Mouse (Mus musculus) thymus, adult 2 months (tissue): Measurements from ENCODE around the gene Itga1. TPM values are rescaled to one million over a fixed set of nuclear protein-coding genes. Genes with fewer than 3 reads are reported as not detected.

Source experiments
- DNase-seq: peaks from one replicate; pipeline ENCODE4 v3.0.0; 2021
- H3K27ac ChIP-seq: fragments of 200-500 bp; 2 replicates; pipeline ENCODE4 v1.5.1; 2012; ENCODE audit warnings: low read length, control low read depth; ENCODE audit not compliant: control insufficient read depth, insufficient read depth
- H3K27me3 ChIP-seq: fragments of 200-500 bp; 2 replicates; pipeline ENCODE4 v1.6.1; 2012; ENCODE audit warnings: mild to moderate bottlenecking, low read length, moderate library complexity, mixed read lengths; ENCODE audit not compliant: control insufficient read depth, insufficient read depth
- H3K36me3 ChIP-seq: fragments of 200-500 bp; 2 replicates; pipeline ENCODE4 v1.6.1; 2012; ENCODE audit warnings: mild to moderate bottlenecking, low read length, moderate library complexity; ENCODE audit not compliant: control insufficient read depth, insufficient read depth
- H3K4me1 ChIP-seq: fragments of 200-500 bp; replicated peaks from 2 replicates; pipeline ENCODE4 v1.6.1; 2012; ENCODE audit warnings: low read length; ENCODE audit not compliant: control insufficient read depth, insufficient read depth
- H3K4me3 ChIP-seq: fragments of 200-500 bp; 2 replicates; pipeline ENCODE4 v1.5.1; 2012; ENCODE audit warnings: mild to moderate bottlenecking, low read length, control low read depth, moderate library complexity; ENCODE audit not compliant: control insufficient read depth, insufficient read depth
- CTCF ChIP-seq: fragments of 200-500 bp; IDR thresholded peaks from 2 replicates; pipeline ENCODE4 v1.5.1; 2012; ENCODE audit warnings: mild to moderate bottlenecking, control low read depth, low read length, moderate library complexity, borderline replicate concordance; ENCODE audit not compliant: control insufficient read depth, poor library complexity, insufficient read depth; ENCODE audit errors: extremely low read depth
- POLR2A ChIP-seq: fragments of 200-500 bp; IDR thresholded peaks from 2 replicates; pipeline ENCODE4 v1.6.1; 2012; ENCODE audit warnings: mild to moderate bottlenecking, low read length, control low read depth, moderate library complexity; ENCODE audit not compliant: control insufficient read depth, poor library complexity, insufficient read depth; ENCODE audit errors: extremely low read depth
- WGBS: fragments of 180-500 bp; shearing (Covaris S2); methylation state at CpG from one replicate; pipeline ENCODE4 v1.1.7; 2018; 5-methylcytosine and 5-hydroxymethylcytosine counted together
- polyA plus RNA-seq: library from polyadenylated mRNA; depleted of rRNA; stranded (reverse); fragments of >200 nt; gene quantifications from 2 replicates; pipeline ENCODE4 v1.2.3, GENCODE M21; 2012

The Itga1 gene
- polyA plus RNA-seq, 1 experiment = 2.0 TPM

GRCm38 (mm10) chr13:115021411-115021810 is 80.4 kb downstream of the Itga1 start:
- Histone ChIP-seq H3K36me3 (no peaks in the 10 kb centered on the region), H3K27me3 (no peaks in the 10 kb centered on the region), H3K4me1 (no peaks in the 10 kb centered on the region), H3K27ac (no peak overlapping the region), H3K4me3 (no peak overlapping the region)
- no peak for DNase-seq
- 67% methylated on average over 10 of the region's 10 CpGs for WGBS
- TF ChIP-seq POLR2A (no peak), CTCF (no peak)

DNA sequence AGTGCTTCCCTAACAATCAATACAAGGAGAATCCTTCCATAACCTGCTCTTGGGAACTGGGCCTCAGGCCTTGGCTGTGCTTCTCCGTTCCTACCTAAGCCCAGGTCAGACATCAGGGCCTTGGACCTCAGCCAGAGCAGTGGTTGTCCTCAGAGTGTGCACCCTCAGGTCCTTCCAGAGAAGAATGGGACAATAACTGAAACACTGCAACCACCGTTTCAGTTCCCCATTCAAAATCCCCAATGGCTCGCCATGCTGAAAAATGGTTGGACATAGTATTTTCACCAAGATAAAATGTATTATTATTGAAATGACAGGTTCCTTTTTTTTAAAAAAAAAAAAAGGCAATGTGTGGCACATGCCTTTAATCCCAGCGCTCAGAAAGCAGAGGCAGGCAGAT is 81.0 kb downstream of the Itga1 start:
- no peaks in the 10 kb centered on the region for H3K4me1 ChIP-seq
- H3K36me3 ChIP-seq = no peaks in the 10 kb centered on the region
- no peak overlapping the region for H3K27ac ChIP-seq
- no peaks in the 10 kb centered on the region for H3K27me3 ChIP-seq
- no peak for TF ChIP-seq CTCF
- no peak for TF ChIP-seq POLR2A
- DNase-seq = no peak
- 65% methylated on average over 4 of the region's 4 CpGs for WGBS
- H3K4me3 ChIP-seq = no peak overlapping the region

- no peak for DNase-seq
- Histone ChIP-seq H3K36me3 (no peaks in the 10 kb centered on the region), H3K27ac (no peak overlapping the region), H3K27me3 (no peaks in the 10 kb centered on the region), H3K4me1 (no peaks in the 10 kb centered on the region), H3K4me3 (no peak overlapping the region)
- no peak for TF ChIP-seq CTCF
- TF ChIP-seq POLR2A = no peak
- WGBS = 94% methylated on average over 9 of the region's 9 CpGs
These were observed 84.2 kb downstream of the Itga1 start for GRCm38 (mm10) chr13:115017545-115017944.

DNA sequence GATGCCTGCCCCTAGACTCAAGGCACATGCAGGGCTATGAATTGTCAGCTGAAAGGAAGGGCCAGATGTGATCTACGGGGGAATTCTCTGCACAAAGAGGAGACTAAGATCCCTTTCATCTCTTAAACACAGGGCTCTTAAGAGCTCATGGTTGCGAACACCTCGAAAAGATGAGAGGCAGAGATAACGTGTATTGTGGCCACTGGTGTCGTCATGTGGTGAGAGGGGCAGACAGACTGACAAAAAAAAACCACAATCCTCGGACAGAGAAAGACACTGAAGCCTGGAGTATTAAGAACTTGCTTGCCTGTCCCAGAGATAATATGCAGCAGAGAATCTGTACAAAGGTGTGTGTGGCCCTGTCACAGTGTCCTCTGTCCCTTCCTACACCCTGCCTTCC is 90.2 kb downstream of the Itga1 start:
- Histone ChIP-seq H3K27ac (no peak overlapping the region), H3K4me1 (no peaks in the 10 kb centered on the region), H3K27me3 (no peaks in the 10 kb centered on the region), H3K36me3 (no peaks in the 10 kb centered on the region), H3K4me3 (no peak overlapping the region)
- no peak for TF ChIP-seq POLR2A
- TF ChIP-seq CTCF = no peak
- 7% methylated on average over 6 of the region's 6 CpGs for WGBS
- no peak for DNase-seq

DNA sequence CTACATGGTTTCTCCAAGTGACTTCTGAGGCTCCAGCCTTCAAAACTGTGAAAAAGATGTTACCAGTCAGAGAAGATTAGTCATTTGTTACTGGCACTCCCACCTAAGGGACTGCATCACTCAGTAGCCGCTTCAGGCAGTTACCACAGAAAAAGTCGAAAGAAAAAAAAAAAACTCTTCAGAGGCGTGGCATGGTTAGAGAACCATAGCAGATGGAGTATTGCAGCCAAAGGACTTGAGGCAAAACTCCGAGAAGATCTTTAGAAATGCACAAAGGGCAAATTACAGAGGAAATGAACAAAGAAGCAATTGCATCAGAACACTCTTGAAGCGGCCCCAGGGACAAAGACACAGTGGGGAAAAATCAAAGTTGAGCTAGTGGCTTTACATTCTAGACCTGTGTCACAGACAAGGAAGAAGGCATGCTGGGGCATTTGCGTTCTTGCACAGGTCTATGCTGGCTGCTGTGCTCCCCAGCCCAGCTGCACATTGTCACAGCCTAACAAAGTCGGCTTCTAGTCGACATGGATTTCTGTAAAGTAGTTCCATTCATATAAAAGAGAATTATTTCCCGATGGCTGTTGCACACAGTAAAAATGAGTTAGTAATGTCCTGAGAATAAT is 95.4 kb downstream of the Itga1 start:
- WGBS = 78% methylated on average over 9 of the region's 9 CpGs
- H3K27ac ChIP-seq = no peak overlapping the region
- H3K4me1 ChIP-seq = no peaks in the 10 kb centered on the region
- H3K4me3 ChIP-seq = no peak overlapping the region
- no peak for DNase-seq
- no peak for TF ChIP-seq CTCF
- TF ChIP-seq POLR2A = no peak
- H3K36me3 ChIP-seq = no peaks in the 10 kb centered on the region
- no peaks in the 10 kb centered on the region for H3K27me3 ChIP-seq

DNA sequence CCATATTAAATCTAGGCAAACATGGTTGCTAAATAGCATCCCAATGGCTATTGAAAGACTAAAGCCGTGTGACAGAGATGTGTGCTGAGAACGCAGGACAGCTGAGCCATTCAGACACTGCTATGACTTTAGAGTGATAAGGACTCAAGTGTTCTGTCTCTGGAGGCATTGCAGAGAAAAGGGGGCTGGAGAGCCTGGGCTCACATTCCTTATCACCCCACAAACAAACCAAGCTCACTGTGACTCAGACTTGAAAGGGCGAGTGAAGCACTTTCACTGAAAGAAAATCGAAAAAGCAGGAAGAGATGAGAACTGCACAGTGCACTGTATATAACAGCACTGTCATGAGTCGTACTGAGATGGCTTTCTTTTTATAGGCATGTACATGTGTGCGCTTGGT is 96.4 kb downstream of the Itga1 start:
- no peaks in the 10 kb centered on the region for H3K4me1 ChIP-seq
- no peak overlapping the region for H3K27ac ChIP-seq
- TF ChIP-seq POLR2A (no peak), CTCF (no peak)
- no peak for DNase-seq
- H3K36me3 ChIP-seq = no peaks in the 10 kb centered on the region
- H3K4me3 ChIP-seq = no peak overlapping the region
- no peaks in the 10 kb centered on the region for H3K27me3 ChIP-seq
- 85% methylated on average over 6 of the region's 6 CpGs for WGBS

DNA sequence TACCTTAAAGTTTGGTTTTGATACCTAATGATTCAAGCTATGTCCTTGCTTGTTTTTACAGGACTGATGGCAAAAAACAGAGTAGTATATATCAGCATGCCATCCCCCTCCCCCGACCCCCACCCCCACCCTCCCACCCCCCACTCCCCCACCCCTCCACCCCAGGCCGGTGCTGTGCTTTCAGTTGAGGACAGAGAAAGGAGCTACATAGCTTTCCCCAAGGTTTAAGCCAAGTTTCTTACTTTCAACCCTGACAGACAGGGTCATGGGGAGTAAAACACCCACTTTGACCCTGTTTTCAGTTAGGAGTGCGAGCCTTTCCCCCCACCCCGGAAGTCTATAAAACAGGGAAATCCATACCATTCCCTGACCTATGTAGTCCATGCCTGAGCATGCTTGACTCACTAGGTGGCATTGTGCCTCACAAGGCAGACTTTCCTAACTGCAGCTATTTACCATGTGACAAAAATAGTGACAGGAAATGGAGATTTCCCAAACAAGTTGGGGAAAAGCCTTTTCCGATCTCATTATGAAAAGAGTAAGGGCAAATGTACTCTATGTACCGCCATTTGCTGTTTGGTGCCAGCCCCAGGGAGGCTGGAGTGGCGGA is 98.2 kb downstream of the Itga1 start:
- no peaks in the 10 kb centered on the region for H3K36me3 ChIP-seq
- no peak overlapping the region for H3K27ac ChIP-seq
- no peak overlapping the region for H3K4me3 ChIP-seq
- WGBS = 60% methylated on average over 7 of the region's 7 CpGs
- DNase-seq = no peak
- H3K4me1 ChIP-seq = no peaks in the 10 kb centered on the region
- TF ChIP-seq POLR2A (no peak), CTCF (no peak)
- no peaks in the 10 kb centered on the region for H3K27me3 ChIP-seq
